Mouse (Mus musculus): Measurements from ENCODE around the gene Abcb8.

- TF ChIP-seq CTCF (IDR thresholded peaks at IDR 0.05 in 2 of 3, conservative IDR thresholded peaks at IDR 0.05 in 1 of 3; ENCODE audit: control insufficient read depth in 1 of 3, insufficient read depth in 1 of 3, low read depth in 2 of 3, low read length in 3 of 3, poor library complexity in 1 of 3, severe bottlenecking in 1 of 3) (no peak), EP300 (IDR thresholded peaks at IDR 0.05; ENCODE audit: low read depth in 1 of 2, low read length in 2 of 2) (0 out of 4 replicates have a peak, but pooled peaks of 1 of the 2 experiments have one; percentile 3), CHD1 (IDR thresholded peaks at IDR 0.05; ENCODE audit: low read depth, low read length) (no peak), POLR2A (IDR thresholded peaks at IDR 0.05; ENCODE audit: control insufficient read depth in 1 of 2, insufficient read depth in 1 of 2, low read depth in 1 of 2, low read length in 2 of 2, poor library complexity in 1 of 2) (no peak), E2F4 (IDR thresholded peaks at IDR 0.05; ENCODE audit: borderline replicate concordance, low read depth, low read length) (no peak), BHLHE40 (IDR thresholded peaks at IDR 0.05; ENCODE audit: borderline replicate concordance, low read depth, low read length) (no peak), HCFC1 (IDR thresholded peaks at IDR 0.05; ENCODE audit: low read depth, low read length) (no peak)
Measured at GRCm38 (mm10) chr5:24374666-24375328, 18.7 kb upstream of the Abcb8 start.
